In genomic region chr15:89180571-89181229, GRCm38 (mm10) we compare ENCODE assay signal across 8 mouse cellular contexts. TPM values are rescaled to one million over a fixed set of nuclear protein-coding genes. Genes with fewer than 3 reads are reported as not detected.
DNase-seq lines count a peak whose midpoint lies in the region; ATAC-seq lines count a peak whose summit lies in the region.

Gene Plxnb2 (minus strand): TSS chr15:89180788.

- peaks cover 14% of the 10 kb centered on the region for H3K36me3 ChIP-seq in hindbrain, embryonic 13.5 days

- H3K27ac ChIP-seq in hindbrain, embryonic 13.5 days, result peak within 1 kb of the TSS; percentile 96

- H3K9me3 ChIP-seq in hindbrain, embryonic 13.5 days, result no peaks in the 10 kb centered on the region

- H3K4me2 ChIP-seq in hindbrain, embryonic 13.5 days, result peak within 1 kb of the TSS; percentile 97

- 0% methylated on average over 53 of the region's 72 CpGs for WGBS in hindbrain, embryonic 13.5 days

- H3K4me1 ChIP-seq in hindbrain, embryonic 13.5 days (replicated peaks), result peaks cover 79% of the 10 kb centered on the region

- H3K4me3 ChIP-seq in hindbrain, embryonic 13.5 days, result peak within 1 kb of the TSS; percentile 86

- peak; percentile 79 for DNase-seq in adipocyte (ENCODE audit: low spot score)
- peak; percentile 85 to 88 for DNase-seq in cerebellum, postnatal 14 days
- DNase-seq in frontal cortex, postnatal 36 days (ENCODE audit: low spot score in 2 of 2), result peak; percentile 73 to 82
- peak; percentile 76 to 82 for DNase-seq in layer of hippocampus, postnatal 36 days
- DNase-seq in lung, postnatal 25 days (ENCODE audit: low spot score), result peak; percentile 79
- DNase-seq in right cerebral cortex, adult 18-20 months, result peak; percentile 79
- no peak for DNase-seq in natural killer cell, adult 2 months (ENCODE audit: low spot score in 2 of 2)

- no peaks in the 10 kb centered on the region for H3K27me3 ChIP-seq in hindbrain, embryonic 13.5 days

- peak within 1 kb of the TSS; percentile 97 for H3K9ac ChIP-seq in hindbrain, embryonic 13.5 days

- ATAC-seq in hindbrain, embryonic 13.5 days (ENCODE audit: low FRiP score), result peak; percentile 86

RNA-seq across cellular contexts. Expression of gene Plxnb2, which starts in this region (rescaled TPM):
- polyA plus RNA-seq in hindbrain, embryonic 13.5 days (2015; fragmentation: Nextera tagmentation; extraction: Ambion mirVana), result 99.2 and 104 TPM in 2 replicates
- 10 to 100 TPM; 51.0 to 58.7 TPM for total RNA-seq in layer of hippocampus, postnatal 36 days (2021)

Comparison
In these comparisons a context has a peak if more than half of its experiments do, and no peak if none do; other contexts are left out.
1. DNase-seq: peak in adipocyte (single experiment), cerebellum, postnatal 14 days (2 of 2), frontal cortex, postnatal 36 days (2 of 2), layer of hippocampus, postnatal 36 days (2 of 2), lung, postnatal 25 days (single experiment) and right cerebral cortex, adult 18-20 months (single experiment); none in natural killer cell, adult 2 months (0 of 2).